Mouse (Mus musculus): ENCODE data around the gene Rps13. TPM values are rescaled to one million over a fixed set of nuclear protein-coding genes. Genes with fewer than 3 reads are reported as not detected.
"Not testable (repeated sequence)": the region's sequence is repeated elsewhere in the genome, so short reads cannot be mapped to it uniquely, and the experiment has no call there.

The Rps13 gene
- 427 and 491 TPM in 2 replicates for polyA plus RNA-seq (2015; fragmentation: Nextera tagmentation; extraction: Ambion mirVana)

GRCm38 (mm10) chr7:116333713-116334668 is at the start of gene Rps13:
Rps13 (minus strand) TSS chr7:116334195.
- H3K4me3 ChIP-seq (ENCODE audit: low read length): peak within 1 kb of the TSS; percentile 87
- H3K27ac ChIP-seq (ENCODE audit: low read length): peak within 1 kb of the TSS; percentile 88
- no peaks in the 10 kb centered on the region for H3K27me3 ChIP-seq (ENCODE audit: control insufficient read depth, insufficient read depth, low read length)
- H3K4me1 ChIP-seq (ENCODE audit: control insufficient read depth, insufficient read depth, low read length): peaks cover 13% of the 10 kb centered on the region
- peak within 1 kb of the TSS; percentile 98 for H3K9ac ChIP-seq (ENCODE audit: low read length)
- ATAC-seq (replicated peaks; ENCODE audit: extremely low read depth, insufficient read depth, low FRiP score): peak; percentile 98
- peaks cover 32% of the 10 kb centered on the region for H3K36me3 ChIP-seq (ENCODE audit: control insufficient read depth, insufficient read depth)
- H3K4me2 ChIP-seq (ENCODE audit: low read depth, low read length): peak within 1 kb of the TSS; percentile 90
- H3K9me3 ChIP-seq (replicated peaks; ENCODE audit: control insufficient read depth, low read length): no peaks in the 10 kb centered on the region
- under 1% methylated on average over 78 of the region's 78 CpGs for WGBS

DNA sequence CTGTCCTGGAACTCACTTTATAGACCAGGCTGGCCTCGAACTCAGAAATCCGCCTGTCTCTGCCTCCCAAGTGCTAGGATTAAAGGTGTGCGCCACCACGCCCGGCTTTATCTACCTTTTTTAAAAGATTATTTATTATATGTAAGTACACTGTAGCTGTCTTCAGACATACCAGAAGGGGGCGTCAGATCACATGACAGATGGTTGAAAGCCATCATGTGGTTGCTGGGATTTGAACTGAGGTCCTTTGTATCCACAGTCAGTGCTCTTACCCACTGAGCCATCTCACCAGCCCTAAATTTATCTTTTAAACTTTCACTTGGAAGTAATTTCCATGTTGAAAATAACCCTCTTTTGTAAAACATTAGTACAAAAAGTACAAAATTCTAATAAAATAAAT is 45.2 kb upstream of the Rps13 start:
- not testable (repeated sequence) for H3K4me3 ChIP-seq (ENCODE audit: low read length); H3K36me3 ChIP-seq (ENCODE audit: control insufficient read depth, insufficient read depth); H3K27ac ChIP-seq (ENCODE audit: low read length); H3K27me3 ChIP-seq (ENCODE audit: control insufficient read depth, insufficient read depth, low read length); ATAC-seq (replicated peaks; ENCODE audit: extremely low read depth, insufficient read depth, low FRiP score); H3K4me2 ChIP-seq (ENCODE audit: low read depth, low read length); H3K4me1 ChIP-seq (ENCODE audit: control insufficient read depth, insufficient read depth, low read length); H3K9ac ChIP-seq (ENCODE audit: low read length); H3K9me3 ChIP-seq (replicated peaks; ENCODE audit: control insufficient read depth, low read length)
- 94% methylated on average over 6 of the region's 6 CpGs for WGBS

GRCm38 (mm10) chr7:116374284-116374683 is 40.3 kb upstream of the Rps13 start:
- WGBS: 93% methylated on average over 1 of the region's 1 CpGs
- Histone ChIP-seq H3K36me3 (ENCODE audit: control insufficient read depth, insufficient read depth) (peaks cover 13% of the 10 kb centered on the region), H3K9ac (ENCODE audit: low read length) (no peak overlapping the region), H3K4me1 (ENCODE audit: control insufficient read depth, insufficient read depth, low read length) (no peaks in the 10 kb centered on the region), H3K27ac (ENCODE audit: low read length) (no peak overlapping the region), H3K4me3 (ENCODE audit: low read length) (no peak overlapping the region), H3K27me3 (ENCODE audit: control insufficient read depth, insufficient read depth, low read length) (no peaks in the 10 kb centered on the region), H3K9me3 (replicated peaks; ENCODE audit: control insufficient read depth, low read length) (no peaks in the 10 kb centered on the region), H3K4me2 (ENCODE audit: low read depth, low read length) (no peak overlapping the region)
- no peak for ATAC-seq (replicated peaks; ENCODE audit: extremely low read depth, insufficient read depth, low FRiP score)

GRCm38 (mm10) chr7:116336226-116336625 is 2.2 kb upstream of the Rps13 start:
- Histone ChIP-seq H3K36me3 (ENCODE audit: control insufficient read depth, insufficient read depth) (peaks cover 26% of the 10 kb centered on the region), H3K9ac (ENCODE audit: low read length) (no peak overlapping the region), H3K4me1 (ENCODE audit: control insufficient read depth, insufficient read depth, low read length) (peaks cover 13% of the 10 kb centered on the region), H3K4me2 (ENCODE audit: low read depth, low read length) (no peak overlapping the region; the same call in 1 of the 2 replicates), H3K9me3 (replicated peaks; ENCODE audit: control insufficient read depth, low read length) (no peaks in the 10 kb centered on the region), H3K27me3 (ENCODE audit: control insufficient read depth, insufficient read depth, low read length) (no peaks in the 10 kb centered on the region), H3K27ac (ENCODE audit: low read length) (no peak overlapping the region), H3K4me3 (ENCODE audit: low read length) (no peak overlapping the region)
- no peak for ATAC-seq (replicated peaks; ENCODE audit: extremely low read depth, insufficient read depth, low FRiP score)
- WGBS: 65% methylated on average over 1 of the region's 1 CpGs

DNA sequence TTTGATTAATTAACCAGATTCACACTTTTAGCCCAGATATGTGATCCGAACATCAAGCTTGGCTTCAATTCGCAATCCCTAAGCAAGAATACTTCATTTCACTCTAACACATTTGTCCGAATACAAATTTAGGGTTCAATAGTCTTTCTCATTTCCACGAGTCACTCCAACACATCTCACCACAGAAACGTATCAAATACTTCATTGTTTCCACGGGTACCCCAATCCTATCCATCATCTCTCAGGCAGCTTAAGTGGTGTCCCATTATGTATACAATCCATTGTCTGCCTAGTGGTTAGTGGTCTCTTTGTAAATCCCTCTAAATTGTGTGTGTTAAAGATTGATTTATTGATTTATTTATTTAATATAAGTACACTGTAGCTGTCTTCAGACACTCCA is 1.1 kb upstream of the Rps13 start:
- no peak for ATAC-seq (replicated peaks; ENCODE audit: extremely low read depth, insufficient read depth, low FRiP score)
- Histone ChIP-seq H3K9me3 (replicated peaks; ENCODE audit: control insufficient read depth, low read length) (no peaks in the 10 kb centered on the region), H3K4me2 (ENCODE audit: low read depth, low read length) (peak overlapping the region; percentile 90; the same call in 1 of the 2 replicates), H3K9ac (ENCODE audit: low read length) (no peak overlapping the region), H3K4me3 (ENCODE audit: low read length) (no peak overlapping the region; the same call in 1 of the 2 replicates), H3K4me1 (ENCODE audit: control insufficient read depth, insufficient read depth, low read length) (peaks cover 13% of the 10 kb centered on the region), H3K27me3 (ENCODE audit: control insufficient read depth, insufficient read depth, low read length) (no peaks in the 10 kb centered on the region), H3K36me3 (ENCODE audit: control insufficient read depth, insufficient read depth) (peaks cover 34% of the 10 kb centered on the region), H3K27ac (ENCODE audit: low read length) (no peak overlapping the region)
- WGBS: 82% methylated on average over 6 of the region's 6 CpGs

GRCm38 (mm10) chr7:116334669-116335038 is 659 bp upstream of the Rps13 start:
- 11% methylated on average over 8 of the region's 8 CpGs for WGBS
- ATAC-seq (replicated peaks; ENCODE audit: extremely low read depth, insufficient read depth, low FRiP score): no peak

GRCm38 (mm10) chr7:116331246-116331645 is 2.7 kb downstream of the Rps13 start:
- no peak overlapping the region for H3K9ac ChIP-seq (ENCODE audit: low read length)
- peaks cover 32% of the 10 kb centered on the region for H3K36me3 ChIP-seq (ENCODE audit: control insufficient read depth, insufficient read depth)
- no peak overlapping the region for H3K4me2 ChIP-seq (ENCODE audit: low read depth, low read length)
- no peak overlapping the region for H3K27ac ChIP-seq (ENCODE audit: low read length)
- no peaks in the 10 kb centered on the region for H3K27me3 ChIP-seq (ENCODE audit: control insufficient read depth, insufficient read depth, low read length)
- 93% methylated on average over 2 of the region's 2 CpGs for WGBS
- no peak for ATAC-seq (replicated peaks; ENCODE audit: extremely low read depth, insufficient read depth, low FRiP score)
- no peaks in the 10 kb centered on the region for H3K9me3 ChIP-seq (replicated peaks; ENCODE audit: control insufficient read depth, low read length)
- H3K4me3 ChIP-seq (ENCODE audit: low read length): no peak overlapping the region
- H3K4me1 ChIP-seq (ENCODE audit: control insufficient read depth, insufficient read depth, low read length): peaks cover 11% of the 10 kb centered on the region

More at GRCm38 (mm10) chr7:116334669-116335038, 659 bp upstream of the Rps13 start:
- peak overlapping the region; percentile 98 for H3K9ac ChIP-seq (ENCODE audit: low read length)
- H3K4me3 ChIP-seq (ENCODE audit: low read length): peak overlapping the region; percentile 87
- H3K9me3 ChIP-seq (replicated peaks; ENCODE audit: control insufficient read depth, low read length): no peaks in the 10 kb centered on the region
- peak overlapping the region; percentile 90 for H3K4me2 ChIP-seq (ENCODE audit: low read depth, low read length)
- no peaks in the 10 kb centered on the region for H3K27me3 ChIP-seq (ENCODE audit: control insufficient read depth, insufficient read depth, low read length)
- H3K27ac ChIP-seq (ENCODE audit: low read length): peak overlapping the region; percentile 79
- H3K36me3 ChIP-seq (ENCODE audit: control insufficient read depth, insufficient read depth): peaks cover 34% of the 10 kb centered on the region
- peaks cover 13% of the 10 kb centered on the region for H3K4me1 ChIP-seq (ENCODE audit: control insufficient read depth, insufficient read depth, low read length)

- H3K27me3 ChIP-seq (ENCODE audit: control insufficient read depth, insufficient read depth, low read length): no peaks in the 10 kb centered on the region
- no peaks in the 10 kb centered on the region for H3K9me3 ChIP-seq (replicated peaks; ENCODE audit: control insufficient read depth, low read length)
- no peak for ATAC-seq (replicated peaks; ENCODE audit: extremely low read depth, insufficient read depth, low FRiP score)
- no peak overlapping the region for H3K27ac ChIP-seq (ENCODE audit: low read length)
- peaks cover 11% of the 10 kb centered on the region for H3K4me1 ChIP-seq (ENCODE audit: control insufficient read depth, insufficient read depth, low read length)
- no peak overlapping the region for H3K9ac ChIP-seq (ENCODE audit: low read length)
- no peak overlapping the region for H3K4me3 ChIP-seq (ENCODE audit: low read length)
- no peak overlapping the region for H3K4me2 ChIP-seq (ENCODE audit: low read depth, low read length)
- peaks cover 32% of the 10 kb centered on the region for H3K36me3 ChIP-seq (ENCODE audit: control insufficient read depth, insufficient read depth)
- WGBS: 85% methylated on average over 4 of the region's 4 CpGs
These were observed 4.1 kb downstream of the Rps13 start for GRCm38 (mm10) chr7:116329858-116330257.

GRCm38 (mm10) chr7:116328777-116329176 is 5.2 kb downstream of the Rps13 start:
- no peaks in the 10 kb centered on the region for H3K27me3 ChIP-seq (ENCODE audit: control insufficient read depth, insufficient read depth, low read length)
- H3K36me3 ChIP-seq (ENCODE audit: control insufficient read depth, insufficient read depth): peaks cover 32% of the 10 kb centered on the region
- no peak overlapping the region for H3K27ac ChIP-seq (ENCODE audit: low read length)
- H3K4me2 ChIP-seq (ENCODE audit: low read depth, low read length): no peak overlapping the region
- no peak overlapping the region for H3K9ac ChIP-seq (ENCODE audit: low read length)
- WGBS: 74% methylated on average over 7 of the region's 7 CpGs
- H3K4me3 ChIP-seq (ENCODE audit: low read length): no peak overlapping the region
- H3K4me1 ChIP-seq (ENCODE audit: control insufficient read depth, insufficient read depth, low read length): peaks cover 7% of the 10 kb centered on the region
- H3K9me3 ChIP-seq (replicated peaks; ENCODE audit: control insufficient read depth, low read length): no peaks in the 10 kb centered on the region
- no peak for ATAC-seq (replicated peaks; ENCODE audit: extremely low read depth, insufficient read depth, low FRiP score)

Data from heart, embryonic 16.5 days (tissue).